Mouse (Mus musculus): ENCODE results near the gene Pola2. TPM values are rescaled to one million over a fixed set of nuclear protein-coding genes. Genes with fewer than 3 reads are reported as not detected.

The Pola2 gene
- polyA plus RNA-seq, 1 experiment: 16.8 TPM

DNA sequence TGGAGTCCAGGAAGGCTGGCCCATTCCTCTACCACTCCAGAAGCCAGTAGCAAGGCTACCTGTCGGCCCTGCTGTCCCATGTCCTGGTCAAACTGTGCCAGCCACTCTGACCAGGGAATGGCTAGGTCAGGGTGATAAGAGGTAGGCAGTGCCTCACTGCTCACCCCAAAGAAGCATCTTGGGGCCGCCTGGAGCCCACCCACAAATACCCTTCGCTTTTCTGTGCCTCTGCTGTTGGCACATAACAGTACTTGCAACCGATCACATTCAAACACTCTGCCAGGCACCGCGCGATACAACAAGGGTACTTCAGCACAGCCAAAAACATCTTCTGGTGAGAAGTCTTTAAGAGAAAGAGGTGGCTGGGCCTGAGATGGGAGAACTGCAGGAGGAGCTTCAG, 71.7 kb downstream of the Pola2 start:
- Histone ChIP-seq H3K27ac (ENCODE audit: insufficient read depth, low read length) (no peak overlapping the region), H3K4me1 (ENCODE audit: control insufficient read depth, insufficient read depth, low read length) (peaks cover 3% of the 10 kb centered on the region; the same call in 1 of the 2 replicates), H3K27me3 (ENCODE audit: control insufficient read depth, insufficient read depth, low read length) (no peaks in the 10 kb centered on the region), H3K4me3 (replicated peaks; ENCODE audit: insufficient read depth, low read depth, low read length) (no peak overlapping the region)
- DNase-seq: no peak
- WGBS: 83% methylated on average over 7 of the region's 7 CpGs
- TF ChIP-seq POLR2A (IDR thresholded peaks at IDR 0.05; ENCODE audit: borderline replicate concordance, insufficient read depth, low read length) (no peak), CTCF (IDR thresholded peaks at IDR 0.05; ENCODE audit: borderline replicate concordance, insufficient read depth, low read depth, low read length) (no peak)

DNA sequence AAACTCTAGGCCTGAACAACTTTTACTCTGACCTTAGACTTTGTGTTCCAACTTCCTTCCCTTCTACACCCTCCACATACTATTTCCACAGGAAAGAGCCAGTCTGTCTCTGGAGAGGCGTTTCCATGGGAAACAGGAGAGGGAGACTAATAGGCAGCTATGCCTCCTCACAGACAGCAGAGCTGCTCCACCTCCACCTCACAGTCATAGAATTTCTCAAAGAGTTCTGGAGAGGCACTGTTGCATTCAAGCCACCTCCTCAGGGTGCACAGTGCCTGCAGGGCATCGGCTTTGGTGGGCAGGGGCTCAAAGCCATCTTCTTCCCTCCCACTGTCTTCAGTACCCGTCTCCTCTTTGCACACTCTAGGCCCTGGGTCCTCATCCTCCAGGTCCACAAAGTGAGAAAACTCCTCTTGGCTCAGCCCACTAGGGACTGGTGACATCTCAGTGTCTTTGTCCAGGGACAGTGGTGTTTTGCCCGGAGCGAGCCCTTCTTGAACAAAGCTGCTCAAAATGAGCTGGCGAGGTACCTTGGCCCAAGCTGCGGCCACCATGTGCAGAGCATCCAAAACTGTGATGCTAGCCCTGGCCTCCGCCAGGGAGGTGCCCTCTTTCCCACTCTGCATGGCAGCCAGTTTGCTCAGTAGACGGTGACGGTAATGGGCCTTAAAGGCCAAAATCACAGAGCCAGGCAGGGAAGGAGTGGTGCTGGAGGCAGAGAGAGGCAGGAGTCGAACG, 72.3 kb downstream of the Pola2 start:
- H3K4me3 ChIP-seq (replicated peaks; ENCODE audit: insufficient read depth, low read depth, low read length): no peak overlapping the region
- H3K4me1 ChIP-seq (ENCODE audit: control insufficient read depth, insufficient read depth, low read length): peaks cover 3% of the 10 kb centered on the region; the same call in 1 of the 2 replicates
- no peaks in the 10 kb centered on the region for H3K27me3 ChIP-seq (ENCODE audit: control insufficient read depth, insufficient read depth, low read length)
- H3K27ac ChIP-seq (ENCODE audit: insufficient read depth, low read length): no peak overlapping the region
- WGBS: 67% methylated on average over 12 of the region's 12 CpGs
- no peak for DNase-seq
- TF ChIP-seq CTCF (IDR thresholded peaks at IDR 0.05; ENCODE audit: borderline replicate concordance, insufficient read depth, low read depth, low read length): no peak
- TF ChIP-seq POLR2A (IDR thresholded peaks at IDR 0.05; ENCODE audit: borderline replicate concordance, insufficient read depth, low read length): no peak

Other genes starting within 250 kb of the Pola2 start
- gene Ehbp1l1, start 237.9 kb downstream of the Pola2 start, polyA plus RNA-seq (2012; rRNA removed): 11.7 and 13.1 TPM in 2 replicates
- gene Fam89b, start 234.5 kb downstream of the Pola2 start, polyA plus RNA-seq (2012; rRNA removed): 65.2 and 65.9 TPM in 2 replicates
- gene Ltbp3, start 223.3 kb downstream of the Pola2 start, polyA plus RNA-seq (2012; rRNA removed): 165 and 175 TPM in 2 replicates
- gene Scyl1, start 192.8 kb downstream of the Pola2 start, polyA plus RNA-seq (2012; rRNA removed): 158 and 170 TPM in 2 replicates
- gene Frmd8, start 88.9 kb downstream of the Pola2 start, polyA plus RNA-seq (2012; rRNA removed): 23.4 and 28.3 TPM in 2 replicates
- gene Slc25a45, start 86.4 kb downstream of the Pola2 start, polyA plus RNA-seq (2012; rRNA removed): 4.3 and 5.0 TPM in 2 replicates
- gene Tigd3, start 70.1 kb downstream of the Pola2 start, polyA plus RNA-seq (2012; rRNA removed): 5.1 and 5.6 TPM in 2 replicates
- 136 and 141 TPM in 2 replicates for gene Dpf2, start 51.2 kb downstream of the Pola2 start, polyA plus RNA-seq (2012; rRNA removed)
- 23.8 and 25.2 TPM in 2 replicates for gene Cdc42ep2, start 39.4 kb downstream of the Pola2 start, polyA plus RNA-seq (2012; rRNA removed)
- not detected in 2 replicates for gene Slc22a20, start 21.9 kb upstream of the Pola2 start, polyA plus RNA-seq (2012; rRNA removed)
- 27.0 and 27.3 TPM in 2 replicates for gene Capn1, start 51.7 kb upstream of the Pola2 start, polyA plus RNA-seq (2012; rRNA removed)
- 34.5 and 34.8 TPM in 2 replicates for gene Syvn1, start 82.4 kb upstream of the Pola2 start, polyA plus RNA-seq (2012; rRNA removed)
- 48.7 and 51.5 TPM in 2 replicates for gene Mrpl49, start 93.6 kb upstream of the Pola2 start, polyA plus RNA-seq (2012; rRNA removed)
- 792 and 828 TPM in 2 replicates for gene Fau, start 93.6 kb upstream of the Pola2 start, polyA plus RNA-seq (2012; rRNA removed)
- gene Znhit2, start 97.0 kb upstream of the Pola2 start, polyA plus RNA-seq (2012; rRNA removed): 50.8 and 51.5 TPM in 2 replicates
- 50.8 and 51.6 TPM in 2 replicates for gene Tm7sf2, start 104.2 kb upstream of the Pola2 start, polyA plus RNA-seq (2012; rRNA removed)
- 95.6 and 108 TPM in 2 replicates for gene Vps51, start 113.0 kb upstream of the Pola2 start, polyA plus RNA-seq (2012; rRNA removed)
- 0.59 TPM in 1 of 2 replicates, not detected in the other for gene Tmem262, start 115.8 kb upstream of the Pola2 start, polyA plus RNA-seq (2012; rRNA removed)
- 0.78 and 1.3 TPM in 2 replicates for gene Gm28374, start 118.1 kb upstream of the Pola2 start, polyA plus RNA-seq (2012; rRNA removed)
- gene Zfpl1, start 120.8 kb upstream of the Pola2 start, polyA plus RNA-seq (2012; rRNA removed): 79.2 and 84.9 TPM in 2 replicates
- gene Cdca5, start 120.8 kb upstream of the Pola2 start, polyA plus RNA-seq (2012; rRNA removed): 0.14 and 0.20 TPM in 2 replicates
- not detected in 2 replicates for gene AC131692.1, start 130.2 kb upstream of the Pola2 start, polyA plus RNA-seq (2012; rRNA removed)
- gene Naaladl1, start 141.6 kb upstream of the Pola2 start, polyA plus RNA-seq (2012; rRNA removed): 0.05 and 0.24 TPM in 2 replicates
- 33.8 and 35.9 TPM in 2 replicates for gene Sac3d1, start 154.4 kb upstream of the Pola2 start, polyA plus RNA-seq (2012; rRNA removed)
- 66.7 and 67.9 TPM in 2 replicates for gene Snx15, start 164.1 kb upstream of the Pola2 start, polyA plus RNA-seq (2012; rRNA removed)
- gene Batf2, start 176.8 kb upstream of the Pola2 start, polyA plus RNA-seq (2012; rRNA removed): 0.29 and 0.54 TPM in 2 replicates
- 174 and 188 TPM in 2 replicates for gene Arl2, start 177.3 kb upstream of the Pola2 start, polyA plus RNA-seq (2012; rRNA removed)
- gene Majin, start 220.2 kb upstream of the Pola2 start, polyA plus RNA-seq (2012; rRNA removed): 0.08 TPM in 2 replicates